Mouse (Mus musculus): ENCODE measurements at regions not wholly inside any gene's neighbourhood (a gene's known extent, or its start where the extent isn't known, plus 50 kb on each side); places are given as distances from the start of the nearest gene placed in this dataset.
"Not testable (repeated sequence)": the region's sequence is repeated elsewhere in the genome, so short reads cannot be mapped to it uniquely, and the experiment has no call there.

DNA sequence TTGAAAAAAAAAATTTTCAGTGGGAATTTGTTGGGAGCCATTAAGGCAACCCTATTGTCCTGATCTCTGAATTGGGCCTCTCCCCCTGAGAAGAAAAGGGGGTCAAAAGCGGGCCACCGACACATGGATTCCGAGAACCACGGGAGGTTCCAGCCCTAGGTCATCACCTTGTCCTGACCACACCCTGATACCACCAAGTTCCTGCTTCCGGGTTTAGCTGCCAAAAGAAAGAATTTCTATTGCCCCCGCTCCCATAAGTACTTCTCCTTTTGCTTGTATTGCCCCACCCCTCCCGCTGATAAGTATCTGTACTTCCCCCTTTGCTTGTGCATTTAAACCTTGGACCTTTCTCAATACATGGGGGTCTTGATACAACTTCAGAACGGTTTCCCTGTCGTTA is 50.8 kb upstream of the Zfp808 start:
- H3K36me3 ChIP-seq (ENCODE audit: control insufficient read depth, insufficient read depth, low read length); H3K27me3 ChIP-seq (ENCODE audit: control insufficient read depth, insufficient read depth, low read length); H3K4me1 ChIP-seq (ENCODE audit: control insufficient read depth, insufficient read depth, low read length); DNase-seq; H3K4me3 ChIP-seq; H3K9ac ChIP-seq (ENCODE audit: low read depth, low read length); H3K27ac ChIP-seq; intact Hi-C loops (cut with DNase I); H3K79me2 ChIP-seq (replicated peaks; ENCODE audit: control insufficient read depth, insufficient read depth, low read length): not testable (repeated sequence)
- 84% methylated on average over 9 of the region's 9 CpGs for WGBS

Small RNAs in the stretch of these regions (microRNA-seq; reads per million reads assigned to microRNA genes)
- 0 reads per million in 2 experiments for gene Gm25649

Data from heart, adult 2 months (tissue).